Mouse (Mus musculus) heart, embryonic 16.5 days (tissue): ENCODE measurements around the gene Amigo3. TPM values are rescaled to one million over a fixed set of nuclear protein-coding genes. Genes with fewer than 3 reads are reported as not detected.

Experiments used
- ATAC-seq: fragments of 200-750 bp; cut with Nextera tagmentation; replicated peaks from 2 replicates; pipeline ENCODE4 v1.8.0; 2017; ENCODE audit warnings: moderate number of reproducible peaks; ENCODE audit not compliant: insufficient read depth, low FRiP score; ENCODE audit errors: extremely low read depth
- H3K27ac ChIP-seq: fragments of 300-500 bp; sonication (generic); 2 replicates; pipeline ENCODE4 v1.5.1; 2014; ENCODE audit warnings: mild to moderate bottlenecking, low read length, control low read depth, moderate library complexity
- H3K27me3 ChIP-seq: fragments of 300-500 bp; sonication (generic); 2 replicates; pipeline ENCODE4 v1.6.1; 2014; ENCODE audit warnings: low read length, mixed read lengths; ENCODE audit not compliant: control insufficient read depth, insufficient read depth
- H3K36me3 ChIP-seq: fragments of 300-500 bp; sonication (generic); 2 replicates; pipeline ENCODE4 v1.6.1; 2014; ENCODE audit not compliant: control insufficient read depth, insufficient read depth
- H3K4me1 ChIP-seq: fragments of 300-500 bp; sonication (generic); 2 replicates; pipeline ENCODE4 v1.6.1; 2014; ENCODE audit warnings: low read length, mixed read lengths; ENCODE audit not compliant: control insufficient read depth, insufficient read depth
- H3K4me2 ChIP-seq: fragments of 300-500 bp; sonication (generic); 2 replicates; pipeline ENCODE4 v1.6.1; 2014; ENCODE audit warnings: low read depth, mild to moderate bottlenecking, control low read depth, low read length
- H3K4me3 ChIP-seq: fragments of 300-500 bp; sonication (generic); 2 replicates; pipeline ENCODE4 v1.5.1; 2014; ENCODE audit warnings: mild to moderate bottlenecking, control low read depth, low read length
- H3K9ac ChIP-seq: fragments of 300-500 bp; sonication (generic); 2 replicates; pipeline ENCODE4 v1.6.1; 2014; ENCODE audit warnings: low read length, control low read depth
- H3K9me3 ChIP-seq: fragments of 300-500 bp; sonication (generic); replicated peaks from 2 replicates; pipeline ENCODE4 v1.6.1; 2016; ENCODE audit warnings: low read length; ENCODE audit not compliant: control insufficient read depth
- WGBS: fragments of 180-500 bp; shearing (Covaris S2); extraction: QIAGEN DNeasy Blood & Tissue Kit; methylation state at CpG from one replicate; pipeline ENCODE4 v1.1.7; 2014; 5-methylcytosine and 5-hydroxymethylcytosine counted together
- polyA plus RNA-seq: library from polyadenylated mRNA; unstranded; fragments of >200 nt; fragmentation: Nextera tagmentation; extraction: Ambion mirVana; gene quantifications from 2 replicates; pipeline ENCODE4 v1.2.1, GENCODE M21; 2015

The Amigo3 gene
- polyA plus RNA-seq, 1 experiment from 2014 or later = 1.9 TPM

GRCm38 (mm10) chr9:108069529-108069928 is 16.6 kb downstream of the Amigo3 start:
- Histone ChIP-seq H3K27me3 (no peaks in the 10 kb centered on the region), H3K27ac (no peak overlapping the region), H3K4me3 (no peak overlapping the region), H3K9me3 (no peaks in the 10 kb centered on the region), H3K9ac (no peak overlapping the region), H3K36me3 (peaks cover 4% of the 10 kb centered on the region; the same call in 1 of the 2 replicates), H3K4me2 (no peak overlapping the region), H3K4me1 (peaks cover 18% of the 10 kb centered on the region)
- 77% methylated on average over 7 of the region's 7 CpGs for WGBS
- no peak for ATAC-seq

- WGBS = 28% methylated on average over 4 of the region's 4 CpGs
- Histone ChIP-seq H3K27ac (peak overlapping the region; percentile 89), H3K4me3 (no peak overlapping the region), H3K9me3 (no peaks in the 10 kb centered on the region), H3K36me3 (peaks cover 4% of the 10 kb centered on the region; the same call in 1 of the 2 replicates), H3K9ac (no peak overlapping the region; the same call in 1 of the 2 replicates), H3K4me2 (no peak overlapping the region), H3K4me1 (peaks cover 18% of the 10 kb centered on the region), H3K27me3 (no peaks in the 10 kb centered on the region)
- ATAC-seq = no peak
Measured at GRCm38 (mm10) chr9:108071801-108072200, 18.8 kb downstream of the Amigo3 start.

- 31% methylated on average over 9 of the region's 9 CpGs for WGBS
- ATAC-seq = peak; percentile 47
- H3K9ac ChIP-seq = peak overlapping the region; percentile 39; the same call in 1 of the 2 replicates
Measured at GRCm38 (mm10) chr9:108072481-108072924, 19.5 kb downstream of the Amigo3 start.

DNA sequence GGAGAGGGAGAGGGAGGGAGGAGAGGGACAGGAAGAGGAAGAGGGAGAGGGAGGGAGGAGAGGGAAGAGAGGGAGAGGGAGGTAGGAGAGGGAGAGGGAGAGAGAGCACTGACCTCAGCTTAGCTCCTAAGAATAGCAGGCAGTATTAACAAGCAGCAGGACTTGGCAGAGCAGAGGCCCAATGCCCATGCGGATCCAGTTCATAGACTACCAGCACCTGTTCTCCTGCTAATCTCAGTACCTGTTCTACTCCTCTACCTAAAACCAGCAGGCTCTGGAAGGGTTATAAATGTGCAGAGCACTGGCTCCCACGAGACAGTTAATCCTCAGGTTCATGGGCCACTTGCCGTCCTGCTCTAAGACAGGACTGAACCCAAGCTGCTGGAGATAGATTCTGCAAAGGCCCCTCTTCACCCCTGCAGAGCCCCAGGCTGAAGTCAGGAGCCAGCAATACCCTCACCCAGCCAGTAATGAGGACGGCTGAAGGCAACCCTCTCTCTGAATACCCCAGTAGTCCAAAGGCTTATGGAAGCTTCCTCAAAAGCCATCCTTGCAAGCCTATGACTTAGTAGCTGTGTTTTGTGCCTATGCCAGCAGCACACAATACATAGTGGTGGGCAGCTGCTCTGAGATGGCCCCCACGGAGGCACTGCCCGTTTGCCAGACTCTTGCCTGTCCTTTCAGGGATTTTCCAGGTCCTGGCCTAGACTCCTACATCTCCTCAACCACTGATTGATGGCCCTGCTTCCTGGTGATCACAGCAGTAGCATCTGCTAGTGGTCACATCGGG is 20.4 kb downstream of the Amigo3 start:
- H3K9ac ChIP-seq = peak overlapping the region; percentile 47
- H3K36me3 ChIP-seq = peaks cover 4% of the 10 kb centered on the region; the same call in 1 of the 2 replicates
- no peaks in the 10 kb centered on the region for H3K9me3 ChIP-seq
- H3K27ac ChIP-seq = peak overlapping the region; percentile 87
- no peaks in the 10 kb centered on the region for H3K27me3 ChIP-seq
- 0 out of 2 replicates have a peak overlapping the region, but pooled peaks have one; percentile 3 for H3K4me2 ChIP-seq
- H3K4me1 ChIP-seq = peaks cover 25% of the 10 kb centered on the region
- WGBS = 46% methylated on average over 7 of the region's 7 CpGs
- peak; percentile 74 for ATAC-seq
- H3K4me3 ChIP-seq = no peak overlapping the region

More at GRCm38 (mm10) chr9:108072481-108072924, 19.5 kb downstream of the Amigo3 start:
- H3K27me3 ChIP-seq = no peaks in the 10 kb centered on the region
- H3K4me2 ChIP-seq = peak overlapping the region; percentile 17; the same call in 1 of the 2 replicates
- no peaks in the 10 kb centered on the region for H3K9me3 ChIP-seq
- H3K4me1 ChIP-seq = peaks cover 18% of the 10 kb centered on the region
- H3K4me3 ChIP-seq = no peak overlapping the region
- peaks cover 4% of the 10 kb centered on the region; the same call in 1 of the 2 replicates for H3K36me3 ChIP-seq
- H3K27ac ChIP-seq = peak overlapping the region; percentile 89

GRCm38 (mm10) chr9:108080168-108080567 is 27.2 kb downstream of the Amigo3 start, which contains the start of gene Mst1:
TSS of gene Mst1 (plus strand) at chr9:108080436.
- no peak for ATAC-seq
- Histone ChIP-seq H3K9ac (peak within 1 kb of the TSS; percentile 98), H3K27me3 (peaks cover 23% of the 10 kb centered on the region), H3K4me3 (peak within 1 kb of the TSS; percentile 86), H3K27ac (no peak within 1 kb of the TSS), H3K36me3 (peaks cover 7% of the 10 kb centered on the region), H3K4me1 (peaks cover 14% of the 10 kb centered on the region), H3K4me2 (peak within 1 kb of the TSS; percentile 92), H3K9me3 (no peaks in the 10 kb centered on the region)
- 64% methylated on average over 5 of the region's 5 CpGs for WGBS

DNA sequence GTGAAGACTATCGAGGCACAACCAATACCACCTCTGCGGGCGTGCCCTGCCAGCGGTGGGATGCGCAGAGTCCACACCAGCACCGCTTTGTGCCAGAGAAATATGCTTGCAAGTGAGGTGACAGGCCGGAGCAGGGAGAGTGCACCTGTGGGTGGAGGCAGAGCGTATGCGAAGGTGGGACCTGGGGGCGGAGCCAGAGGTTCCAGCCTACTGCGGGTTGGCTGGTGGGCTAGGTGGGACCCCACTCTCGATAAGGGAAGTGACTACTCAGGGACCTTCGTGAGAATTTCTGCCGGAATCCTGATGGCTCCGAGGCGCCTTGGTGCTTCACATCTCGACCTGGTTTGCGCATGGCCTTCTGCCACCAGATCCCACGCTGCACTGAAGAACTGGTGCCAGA is 29.6 kb downstream of the Amigo3 start:
- Histone ChIP-seq H3K36me3 (peaks cover 26% of the 10 kb centered on the region), H3K27ac (no peak overlapping the region), H3K27me3 (peaks cover 23% of the 10 kb centered on the region), H3K4me3 (no peak overlapping the region), H3K9me3 (no peaks in the 10 kb centered on the region), H3K4me1 (peaks cover 14% of the 10 kb centered on the region), H3K4me2 (peak overlapping the region; percentile 19), H3K9ac (no peak overlapping the region)
- WGBS = 7% methylated on average over 19 of the region's 19 CpGs
- ATAC-seq = no peak

DNA sequence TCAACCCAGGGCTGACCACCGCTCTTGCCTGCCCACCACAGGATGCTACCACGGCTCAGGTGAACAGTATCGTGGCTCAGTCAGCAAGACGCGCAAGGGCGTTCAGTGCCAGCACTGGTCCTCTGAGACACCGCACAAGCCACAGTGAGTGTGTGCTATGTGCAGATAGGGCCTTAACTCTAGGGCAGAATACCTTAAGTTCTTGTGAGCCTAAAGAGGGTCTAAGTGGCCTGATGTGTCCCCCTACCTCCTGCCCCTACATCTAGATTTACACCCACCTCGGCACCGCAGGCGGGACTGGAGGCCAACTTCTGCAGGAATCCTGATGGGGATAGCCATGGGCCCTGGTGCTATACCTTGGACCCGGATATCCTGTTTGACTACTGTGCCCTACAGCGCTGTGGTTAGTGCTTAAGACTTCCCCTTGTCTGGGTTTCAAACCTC is 30.1 kb downstream of the Amigo3 start, which contains the start of gene Rnf123:
TSS of gene Rnf123 (minus strand) at position 359 of the 444 bp plus-strand sequence.
- no peaks in the 10 kb centered on the region for H3K9me3 ChIP-seq
- H3K36me3 ChIP-seq = peaks cover 31% of the 10 kb centered on the region
- no peak within 1 kb of the TSS for H3K4me3 ChIP-seq
- 30% methylated on average over 12 of the region's 12 CpGs for WGBS
- ATAC-seq = no peak
- H3K27me3 ChIP-seq = peaks cover 23% of the 10 kb centered on the region
- H3K4me1 ChIP-seq = peaks cover 10% of the 10 kb centered on the region
- peak within 1 kb of the TSS; percentile 19 for H3K4me2 ChIP-seq
- H3K9ac ChIP-seq = no peak within 1 kb of the TSS
- no peak within 1 kb of the TSS for H3K27ac ChIP-seq

DNA sequence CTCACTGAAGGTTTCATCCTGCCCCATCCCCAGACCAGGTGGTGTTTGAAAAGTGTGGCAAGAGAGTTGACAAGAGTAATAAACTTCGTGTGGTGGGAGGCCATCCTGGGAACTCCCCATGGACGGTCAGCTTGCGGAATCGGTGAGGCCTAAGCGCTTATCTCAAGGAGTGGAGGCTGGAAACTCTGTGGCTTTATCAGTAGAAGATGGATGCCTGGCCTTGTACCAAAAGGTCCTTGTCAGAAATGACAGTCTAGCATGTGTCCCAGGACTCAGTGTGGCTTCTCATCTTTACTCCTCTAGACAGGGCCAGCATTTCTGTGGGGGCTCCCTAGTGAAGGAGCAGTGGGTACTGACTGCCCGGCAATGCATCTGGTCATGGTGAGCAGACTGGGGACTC is 30.6 kb downstream of the Amigo3 start:
- peaks cover 4% of the 10 kb centered on the region for H3K4me1 ChIP-seq
- no peak for ATAC-seq
- H3K4me2 ChIP-seq = no peak overlapping the region
- 48% methylated on average over 6 of the region's 6 CpGs for WGBS
- peaks cover 23% of the 10 kb centered on the region for H3K27me3 ChIP-seq
- H3K27ac ChIP-seq = no peak overlapping the region
- H3K9ac ChIP-seq = no peak overlapping the region
- no peak overlapping the region for H3K4me3 ChIP-seq
- H3K9me3 ChIP-seq = no peaks in the 10 kb centered on the region
- H3K36me3 ChIP-seq = peaks cover 36% of the 10 kb centered on the region

DNA sequence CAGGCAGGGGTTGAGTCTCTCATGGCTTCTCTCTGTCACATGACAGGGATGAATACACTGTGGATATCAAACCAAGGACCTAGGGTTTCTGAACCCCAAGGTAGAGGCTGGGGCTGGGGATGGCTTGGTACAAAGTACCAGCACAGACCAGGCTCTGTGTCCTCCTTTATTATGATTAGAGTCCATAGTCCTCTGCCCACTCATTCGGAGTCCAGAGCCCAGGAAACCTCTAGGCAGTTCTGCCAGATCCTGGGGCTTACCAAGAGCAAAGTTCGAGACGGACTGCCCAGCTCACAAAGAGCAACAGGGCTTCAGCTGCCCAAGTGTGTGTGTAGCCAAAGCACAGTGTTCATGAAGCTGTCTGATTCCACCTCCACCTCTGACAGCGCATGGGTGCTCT is 32.3 kb downstream of the Amigo3 start:
- H3K9ac ChIP-seq = no peak overlapping the region

More for the DNA sequence above, 32.3 kb downstream of the Amigo3 start:
- no peaks in the 10 kb centered on the region for H3K9me3 ChIP-seq
- H3K4me3 ChIP-seq = no peak overlapping the region
- H3K27ac ChIP-seq = no peak overlapping the region
- H3K4me1 ChIP-seq = no peaks in the 10 kb centered on the region
- peaks cover 23% of the 10 kb centered on the region for H3K27me3 ChIP-seq
- H3K4me2 ChIP-seq = no peak overlapping the region
- ATAC-seq = no peak
- WGBS = 92% methylated on average over 4 of the region's 4 CpGs
- peaks cover 46% of the 10 kb centered on the region for H3K36me3 ChIP-seq
